8 mouse cellular contexts compared by ENCODE assay signal in the genomic region with DNA sequence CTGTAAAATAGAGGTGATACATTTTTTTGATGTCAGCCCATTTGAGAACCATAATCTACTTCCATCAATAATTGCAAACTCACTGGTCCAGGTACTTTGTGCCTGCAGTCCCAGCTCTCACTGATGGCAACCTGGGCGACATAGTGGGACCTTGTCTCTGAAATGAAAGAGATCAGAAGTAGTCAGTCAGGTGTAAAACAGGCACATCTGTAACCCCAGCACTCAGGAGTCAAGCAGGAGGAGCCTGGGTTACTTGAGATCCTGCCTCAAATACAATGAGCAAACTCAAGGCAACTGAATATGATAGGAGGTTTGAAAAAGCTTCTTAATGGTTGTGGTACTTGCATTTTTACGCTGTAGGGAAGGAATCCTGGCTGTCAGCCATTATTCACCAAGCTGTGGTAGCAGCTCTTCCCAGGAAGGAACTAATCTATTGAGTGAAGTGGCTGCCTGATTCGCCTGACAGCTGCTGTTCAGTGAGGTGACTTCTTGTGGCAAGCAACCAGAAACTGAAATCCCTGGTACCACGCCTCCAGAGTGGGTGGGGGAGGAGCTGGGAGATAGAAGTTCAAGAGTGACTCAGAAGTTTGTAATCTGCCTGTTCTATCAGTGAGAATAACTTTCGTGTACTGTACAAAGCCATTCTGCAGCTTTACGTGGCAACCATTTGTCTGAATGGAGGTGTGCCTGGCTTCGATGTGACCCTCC. TPM values are rescaled to one million over a fixed set of nuclear protein-coding genes. Genes with fewer than 3 reads are reported as not detected.
DNase-seq lines count a peak whose midpoint lies in the region; ATAC-seq and TF ChIP-seq lines count a peak whose summit lies in the region.

No protein-coding gene starts in this region.

- no peak for TF ChIP-seq CTCF in lung, embryonic 14.5 days (IDR thresholded peaks at IDR 0.05; ENCODE audit: low read depth)

- H3K4me2 ChIP-seq in embryonic facial prominence, embryonic 12.5 days (replicated peaks), result no peak overlapping the region
- H3K4me2 ChIP-seq in lung, embryonic 14.5 days, result peak overlapping the region; percentile 51

- H3K36me3 ChIP-seq in embryonic facial prominence, embryonic 12.5 days, result 0 out of 2 replicates have a peak, but pooled peaks cover 8% of the 10 kb centered on the region
- peaks cover 15% of the 10 kb centered on the region; the same call in 1 of the 2 replicates for H3K36me3 ChIP-seq in heart, embryonic 10.5 days
- H3K36me3 ChIP-seq in lung, embryonic 14.5 days (ENCODE audit: insufficient read depth), result peaks cover 13% of the 10 kb centered on the region

- H3K27me3 ChIP-seq in embryonic facial prominence, embryonic 12.5 days, result no peaks in the 10 kb centered on the region
- no peaks in the 10 kb centered on the region for H3K27me3 ChIP-seq in heart, embryonic 10.5 days (ENCODE audit: insufficient read depth, poor library complexity, severe bottlenecking)
- no peaks in the 10 kb centered on the region for H3K27me3 ChIP-seq in lung, embryonic 14.5 days (ENCODE audit: insufficient read depth, low read length)

- peak; percentile 89 for DNase-seq in CD4-positive, CD25-positive, alpha-beta regulatory T cell, adult 2 months (ENCODE audit: low read depth, low spot score)
- peak; percentile 89 for DNase-seq in MN1 (ENCODE audit: low spot score)
- DNase-seq in heart, embryonic 10.5 days (ENCODE audit: low spot score), result peak; percentile 96
- peak; percentile 82 for DNase-seq in kidney, postnatal 14 days
- DNase-seq in lung, embryonic 14.5 days, result peak; percentile 93
- DNase-seq in right cerebral cortex, postnatal 10 days (ENCODE audit: low spot score in 2 of 2), result peak; percentile 68 to 78
- peak; percentile 78 for DNase-seq in yolk sac, embryonic 10.5 days (ENCODE audit: low spot score)

- peaks cover 9% of the 10 kb centered on the region; the same call in 1 of the 2 replicates for H3K4me1 ChIP-seq in embryonic facial prominence, embryonic 12.5 days
- H3K4me1 ChIP-seq in heart, embryonic 10.5 days, result peaks cover 40% of the 10 kb centered on the region
- peaks cover 10% of the 10 kb centered on the region; the same call in 1 of the 2 replicates for H3K4me1 ChIP-seq in lung, embryonic 14.5 days (ENCODE audit: insufficient read depth)

- no peak overlapping the region for H3K9ac ChIP-seq in embryonic facial prominence, embryonic 12.5 days
- H3K9ac ChIP-seq in lung, embryonic 14.5 days, result peak overlapping the region; percentile 30; the same call in 1 of the 2 replicates

- WGBS in embryonic facial prominence, embryonic 12.5 days, result 62% methylated on average over 7 of the region's 7 CpGs
- WGBS in heart, embryonic 10.5 days, result 23% methylated on average over 7 of the region's 7 CpGs
- 17% methylated on average over 7 of the region's 7 CpGs for WGBS in lung, embryonic 14.5 days

- 0 out of 2 replicates have a peak, but pooled peaks have one; percentile 28 for ATAC-seq in embryonic facial prominence, embryonic 12.5 days (ENCODE audit: insufficient number of reproducible peaks, insufficient read depth, low FRiP score, low TSS enrichment)
- peak; percentile 89 for ATAC-seq in lung, embryonic 14.5 days (ENCODE audit: insufficient read depth)

- H3K27ac ChIP-seq in embryonic facial prominence, embryonic 12.5 days, result 0 out of 2 replicates have a peak overlapping the region, but pooled peaks have one; percentile 42
- peak overlapping the region; percentile 67 for H3K27ac ChIP-seq in heart, embryonic 10.5 days
- peak overlapping the region; percentile 85 for H3K27ac ChIP-seq in lung, embryonic 14.5 days (ENCODE audit: low read depth)

- H3K9me3 ChIP-seq in embryonic facial prominence, embryonic 12.5 days, result no peaks in the 10 kb centered on the region
- no peaks in the 10 kb centered on the region for H3K9me3 ChIP-seq in heart, embryonic 10.5 days
- no peaks in the 10 kb centered on the region for H3K9me3 ChIP-seq in lung, embryonic 14.5 days (ENCODE audit: low read depth, low read length)

- H3K4me3 ChIP-seq in embryonic facial prominence, embryonic 12.5 days, result no peak overlapping the region
- peak overlapping the region; percentile 43 for H3K4me3 ChIP-seq in heart, embryonic 10.5 days
- H3K4me3 ChIP-seq in lung, embryonic 14.5 days (ENCODE audit: low read depth, low read length), result 0 out of 2 replicates have a peak overlapping the region, but pooled peaks have one; percentile 9

RNA-seq across cellular contexts. Expression of a gene that starts 7.2 kb away (rescaled TPM):
- polyA plus RNA-seq in embryonic facial prominence, embryonic 12.5 days (2016; fragmentation: Nextera tagmentation; extraction: Ambion mirVana), result 191 TPM in 2 replicates
- 347 and 474 TPM in 2 replicates for polyA plus RNA-seq in heart, embryonic 10.5 days (2016; fragmentation: Nextera tagmentation; extraction: Ambion mirVana)
- polyA plus RNA-seq in lung, embryonic 14.5 days (2014; fragmentation: Nextera tagmentation; extraction: Ambion mirVana), result 205 and 211 TPM in 2 replicates

RNA-seq across cellular contexts. Expression of a gene that starts 22.5 kb away (rescaled TPM):
- polyA plus RNA-seq in embryonic facial prominence, embryonic 12.5 days (2016; fragmentation: Nextera tagmentation; extraction: Ambion mirVana), result 306 and 319 TPM in 2 replicates
- 220 and 255 TPM in 2 replicates for polyA plus RNA-seq in heart, embryonic 10.5 days (2016; fragmentation: Nextera tagmentation; extraction: Ambion mirVana)
- polyA plus RNA-seq in lung, embryonic 14.5 days (2014; fragmentation: Nextera tagmentation; extraction: Ambion mirVana), result 317 and 336 TPM in 2 replicates

RNA-seq across cellular contexts. Expression of a gene that starts 24.1 kb away (rescaled TPM):
- polyA plus RNA-seq in embryonic facial prominence, embryonic 12.5 days (2016; fragmentation: Nextera tagmentation; extraction: Ambion mirVana), result 15.0 and 17.9 TPM in 2 replicates
- 9.7 and 10.7 TPM in 2 replicates for polyA plus RNA-seq in heart, embryonic 10.5 days (2016; fragmentation: Nextera tagmentation; extraction: Ambion mirVana)
- 12.8 and 14.5 TPM in 2 replicates for polyA plus RNA-seq in lung, embryonic 14.5 days (2014; fragmentation: Nextera tagmentation; extraction: Ambion mirVana)

RNA-seq across cellular contexts. Expression of a gene that starts 32.2 kb away (rescaled TPM):
- polyA plus RNA-seq in embryonic facial prominence, embryonic 12.5 days (2016; fragmentation: Nextera tagmentation; extraction: Ambion mirVana), result 14.8 and 15.4 TPM in 2 replicates
- 10.9 and 12.7 TPM in 2 replicates for polyA plus RNA-seq in heart, embryonic 10.5 days (2016; fragmentation: Nextera tagmentation; extraction: Ambion mirVana)
- polyA plus RNA-seq in lung, embryonic 14.5 days (2014; fragmentation: Nextera tagmentation; extraction: Ambion mirVana), result 15.8 and 17.0 TPM in 2 replicates

RNA-seq across cellular contexts. Expression of a gene that starts 41.6 kb away (rescaled TPM):
- polyA plus RNA-seq in embryonic facial prominence, embryonic 12.5 days (2016; fragmentation: Nextera tagmentation; extraction: Ambion mirVana), result 36.2 and 38.3 TPM in 2 replicates
- polyA plus RNA-seq in heart, embryonic 10.5 days (2016; fragmentation: Nextera tagmentation; extraction: Ambion mirVana), result 29.9 and 31.4 TPM in 2 replicates
- 33.4 and 36.2 TPM in 2 replicates for polyA plus RNA-seq in lung, embryonic 14.5 days (2014; fragmentation: Nextera tagmentation; extraction: Ambion mirVana)
